Mouse (Mus musculus) cerebellum, adult 11 months (tissue): Measurements from ENCODE around the gene 9330182O14Rik.

Experiments
- DNase-seq: peaks from one replicate; pipeline ENCODE4 v3.0.0; 2022

The 9330182O14Rik gene

GRCm38 (mm10) chr15:40134152-40134792 lies at the start of gene 9330182O14Rik:
Gene 9330182O14Rik, plus strand, starts transcription at chr15:40134365.
- no peak for DNase-seq

- no peak for DNase-seq
Measured at GRCm38 (mm10) chr15:40103304-40103703, 30.9 kb upstream of the 9330182O14Rik start.

- DNase-seq, result no peak
Measured at GRCm38 (mm10) chr15:40105712-40106111, 28.5 kb upstream of the 9330182O14Rik start.

- DNase-seq, result no peak
Measured at GRCm38 (mm10) chr15:40113888-40114576, 20.1 kb upstream of the 9330182O14Rik start.

GRCm38 (mm10) chr15:40114600-40115271 lies 19.4 kb upstream of the 9330182O14Rik start:
- DNase-seq, result no peak

- DNase-seq, result no peak
Measured at GRCm38 (mm10) chr15:40116396-40116795, 17.8 kb upstream of the 9330182O14Rik start.

GRCm38 (mm10) chr15:40124211-40124953 lies 9.8 kb upstream of the 9330182O14Rik start:
- no peak for DNase-seq

GRCm38 (mm10) chr15:40129496-40129895 lies 4.7 kb upstream of the 9330182O14Rik start:
- DNase-seq, result no peak

- DNase-seq, result peak; percentile 61
Measured at GRCm38 (mm10) chr15:40130880-40131478, 3.2 kb upstream of the 9330182O14Rik start.

- no peak for DNase-seq
Measured at GRCm38 (mm10) chr15:40132408-40132807, 1.8 kb upstream of the 9330182O14Rik start.

GRCm38 (mm10) chr15:40144221-40144620 lies 10.1 kb downstream of the 9330182O14Rik start:
- DNase-seq, result no peak

- no peak for DNase-seq
Measured at GRCm38 (mm10) chr15:40157683-40158082, 23.5 kb downstream of the 9330182O14Rik start.

- DNase-seq, result peak; percentile 56
Measured at GRCm38 (mm10) chr15:40166560-40167275, 32.6 kb downstream of the 9330182O14Rik start.

- DNase-seq, result peak; percentile 26
Measured at GRCm38 (mm10) chr15:40167276-40168139, 33.3 kb downstream of the 9330182O14Rik start.

GRCm38 (mm10) chr15:40168140-40168688 lies 34.0 kb downstream of the 9330182O14Rik start:
- DNase-seq, result no peak

GRCm38 (mm10) chr15:40169061-40169460 lies 34.9 kb downstream of the 9330182O14Rik start:
- DNase-seq, result no peak

- no peak for DNase-seq
Measured at GRCm38 (mm10) chr15:40169705-40170104, 35.5 kb downstream of the 9330182O14Rik start.

- DNase-seq, result no peak
Measured at GRCm38 (mm10) chr15:40179423-40179822, 45.3 kb downstream of the 9330182O14Rik start.

GRCm38 (mm10) chr15:40187017-40187416 lies 52.9 kb downstream of the 9330182O14Rik start:
- DNase-seq, result no peak
